Mouse (Mus musculus): Measurements from ENCODE around the gene Copz1. TPM values are rescaled to one million over a fixed set of nuclear protein-coding genes. Genes with fewer than 3 reads are reported as not detected.

The Copz1 gene
- polyA plus RNA-seq, 1 experiment from 2014 or later: 322 TPM

DNA sequence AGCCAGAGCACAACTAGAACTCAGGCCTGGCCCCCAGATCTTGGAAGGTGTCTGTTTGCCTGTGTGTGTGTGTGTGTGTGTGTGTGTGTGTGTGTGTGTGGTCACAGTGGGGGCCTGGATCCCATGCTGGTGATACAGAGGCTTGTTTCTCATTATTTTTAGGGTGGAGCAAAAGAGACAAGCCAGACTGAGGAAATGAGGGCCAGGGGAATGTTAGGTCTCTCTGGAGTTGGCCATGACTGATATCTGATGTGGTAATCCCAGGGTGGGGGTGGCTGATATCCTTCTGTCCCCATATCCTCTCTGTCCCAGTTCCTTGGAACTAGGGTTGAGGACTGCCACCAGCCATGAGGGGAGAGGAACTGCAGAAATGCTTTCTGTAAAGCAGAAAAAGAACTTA is 44.6 kb downstream of the Copz1 start:
- Histone ChIP-seq H3K9ac (ENCODE audit: low read depth, low read length) (no peak overlapping the region), H3K9me3 (ENCODE audit: control insufficient read depth, low read length) (no peaks in the 10 kb centered on the region), H3K4me2 (replicated peaks; ENCODE audit: low read depth, low read length) (no peak overlapping the region), H3K4me1 (ENCODE audit: control insufficient read depth, insufficient read depth, low read length) (peaks cover 41% of the 10 kb centered on the region), H3K27ac (ENCODE audit: low read depth, low read length) (no peak overlapping the region), H3K36me3 (ENCODE audit: control insufficient read depth, insufficient read depth, low read length) (peaks cover 31% of the 10 kb centered on the region), H3K27me3 (ENCODE audit: control insufficient read depth, insufficient read depth, low read length) (no peaks in the 10 kb centered on the region), H3K4me3 (ENCODE audit: low read length) (no peak overlapping the region)
- no peak for ATAC-seq (ENCODE audit: low FRiP score, low TSS enrichment)

GRCm38 (mm10) chr15:103317731-103318130 is 45.2 kb downstream of the Copz1 start:
- 83% methylated on average over 8 of the region's 8 CpGs for WGBS
- Histone ChIP-seq H3K27ac (ENCODE audit: low read depth, low read length) (no peak overlapping the region; the same call in 1 of the 2 replicates), H3K27me3 (ENCODE audit: control insufficient read depth, insufficient read depth, low read length) (no peaks in the 10 kb centered on the region), H3K9me3 (ENCODE audit: control insufficient read depth, low read length) (no peaks in the 10 kb centered on the region), H3K9ac (ENCODE audit: low read depth, low read length) (no peak overlapping the region), H3K36me3 (ENCODE audit: control insufficient read depth, insufficient read depth, low read length) (peaks cover 31% of the 10 kb centered on the region), H3K4me3 (ENCODE audit: low read length) (no peak overlapping the region), H3K4me2 (replicated peaks; ENCODE audit: low read depth, low read length) (no peak overlapping the region), H3K4me1 (ENCODE audit: control insufficient read depth, insufficient read depth, low read length) (peaks cover 47% of the 10 kb centered on the region)
- ATAC-seq (ENCODE audit: low FRiP score, low TSS enrichment): no peak

GRCm38 (mm10) chr15:103318201-103318816 is 45.8 kb downstream of the Copz1 start:
- no peaks in the 10 kb centered on the region for H3K27me3 ChIP-seq (ENCODE audit: control insufficient read depth, insufficient read depth, low read length)
- H3K36me3 ChIP-seq (ENCODE audit: control insufficient read depth, insufficient read depth, low read length): peaks cover 31% of the 10 kb centered on the region
- H3K4me1 ChIP-seq (ENCODE audit: control insufficient read depth, insufficient read depth, low read length): peaks cover 50% of the 10 kb centered on the region
- H3K9me3 ChIP-seq (ENCODE audit: control insufficient read depth, low read length): no peaks in the 10 kb centered on the region
- no peak for ATAC-seq (ENCODE audit: low FRiP score, low TSS enrichment)
- peak overlapping the region; percentile 20; the same call in 1 of the 2 replicates for H3K27ac ChIP-seq (ENCODE audit: low read depth, low read length)
- H3K9ac ChIP-seq (ENCODE audit: low read depth, low read length): no peak overlapping the region
- WGBS: 52% methylated on average over 3 of the region's 3 CpGs
- no peak overlapping the region for H3K4me3 ChIP-seq (ENCODE audit: low read length)
- no peak overlapping the region for H3K4me2 ChIP-seq (replicated peaks; ENCODE audit: low read depth, low read length)

GRCm38 (mm10) chr15:103321076-103321475 is 48.6 kb downstream of the Copz1 start:
- ATAC-seq (ENCODE audit: low FRiP score, low TSS enrichment): no peak
- WGBS: 59% methylated on average over 1 of the region's 1 CpGs
- Histone ChIP-seq H3K4me2 (replicated peaks; ENCODE audit: low read depth, low read length) (no peak overlapping the region), H3K4me1 (ENCODE audit: control insufficient read depth, insufficient read depth, low read length) (peaks cover 29% of the 10 kb centered on the region), H3K9ac (ENCODE audit: low read depth, low read length) (no peak overlapping the region), H3K36me3 (ENCODE audit: control insufficient read depth, insufficient read depth, low read length) (peaks cover 25% of the 10 kb centered on the region), H3K4me3 (ENCODE audit: low read length) (no peak overlapping the region), H3K27ac (ENCODE audit: low read depth, low read length) (no peak overlapping the region), H3K9me3 (ENCODE audit: control insufficient read depth, low read length) (no peaks in the 10 kb centered on the region), H3K27me3 (ENCODE audit: control insufficient read depth, insufficient read depth, low read length) (no peaks in the 10 kb centered on the region)

- peak overlapping the region; percentile 86 for H3K4me2 ChIP-seq (replicated peaks; ENCODE audit: low read depth, low read length)
- peak overlapping the region; percentile 30; the same call in 1 of the 2 replicates for H3K27ac ChIP-seq (ENCODE audit: low read depth, low read length)
- WGBS: 44% methylated on average over 4 of the region's 4 CpGs
Observed at GRCm38 (mm10) chr15:103322396-103322795, 49.9 kb downstream of the Copz1 start.

DNA sequence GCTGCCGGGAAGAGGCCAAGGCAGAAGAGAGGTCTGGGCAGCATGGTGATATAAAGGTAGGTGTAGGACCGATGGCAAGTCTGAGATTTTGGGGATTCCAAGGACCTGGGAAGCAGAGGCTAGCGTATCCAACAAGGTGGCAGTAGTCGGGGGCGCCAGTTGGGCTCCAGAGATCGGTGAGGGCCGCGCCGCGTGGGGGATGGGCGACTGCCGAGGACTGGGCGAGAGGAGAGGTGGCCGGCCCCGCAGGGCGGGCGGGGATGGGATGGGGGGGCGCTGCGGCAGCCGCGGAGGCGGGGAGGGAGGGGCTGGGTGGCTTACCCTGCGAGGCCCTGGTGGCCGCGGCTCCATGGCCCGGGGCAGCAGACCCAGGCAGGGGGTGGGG is 50.5 kb downstream of the Copz1 start:
- Histone ChIP-seq H3K4me1 (ENCODE audit: control insufficient read depth, insufficient read depth, low read length) (peaks cover 24% of the 10 kb centered on the region; the same call in 1 of the 2 replicates), H3K27me3 (ENCODE audit: control insufficient read depth, insufficient read depth, low read length) (no peaks in the 10 kb centered on the region), H3K4me3 (ENCODE audit: low read length) (peak overlapping the region; percentile 71), H3K4me2 (replicated peaks; ENCODE audit: low read depth, low read length) (peak overlapping the region; percentile 86), H3K9ac (ENCODE audit: low read depth, low read length) (peak overlapping the region; percentile 81), H3K27ac (ENCODE audit: low read depth, low read length) (peak overlapping the region; percentile 83; the same call in 1 of the 2 replicates), H3K36me3 (ENCODE audit: control insufficient read depth, insufficient read depth, low read length) (peaks cover 6% of the 10 kb centered on the region; the same call in 1 of the 2 replicates), H3K9me3 (ENCODE audit: control insufficient read depth, low read length) (no peaks in the 10 kb centered on the region)
- ATAC-seq (ENCODE audit: low FRiP score, low TSS enrichment): no peak; the same call in 1 of the 2 replicates
- under 1% methylated on average over 26 of the region's 26 CpGs for WGBS

More at GRCm38 (mm10) chr15:103322396-103322795, 49.9 kb downstream of the Copz1 start:
- no peak for ATAC-seq (ENCODE audit: low FRiP score, low TSS enrichment)
- Histone ChIP-seq H3K36me3 (ENCODE audit: control insufficient read depth, insufficient read depth, low read length) (peaks cover 12% of the 10 kb centered on the region; the same call in 1 of the 2 replicates), H3K9ac (ENCODE audit: low read depth, low read length) (peak overlapping the region; percentile 81), H3K4me1 (ENCODE audit: control insufficient read depth, insufficient read depth, low read length) (peaks cover 24% of the 10 kb centered on the region; the same call in 1 of the 2 replicates), H3K27me3 (ENCODE audit: control insufficient read depth, insufficient read depth, low read length) (no peaks in the 10 kb centered on the region), H3K4me3 (ENCODE audit: low read length) (peak overlapping the region; percentile 71), H3K9me3 (ENCODE audit: control insufficient read depth, low read length) (no peaks in the 10 kb centered on the region)

DNA sequence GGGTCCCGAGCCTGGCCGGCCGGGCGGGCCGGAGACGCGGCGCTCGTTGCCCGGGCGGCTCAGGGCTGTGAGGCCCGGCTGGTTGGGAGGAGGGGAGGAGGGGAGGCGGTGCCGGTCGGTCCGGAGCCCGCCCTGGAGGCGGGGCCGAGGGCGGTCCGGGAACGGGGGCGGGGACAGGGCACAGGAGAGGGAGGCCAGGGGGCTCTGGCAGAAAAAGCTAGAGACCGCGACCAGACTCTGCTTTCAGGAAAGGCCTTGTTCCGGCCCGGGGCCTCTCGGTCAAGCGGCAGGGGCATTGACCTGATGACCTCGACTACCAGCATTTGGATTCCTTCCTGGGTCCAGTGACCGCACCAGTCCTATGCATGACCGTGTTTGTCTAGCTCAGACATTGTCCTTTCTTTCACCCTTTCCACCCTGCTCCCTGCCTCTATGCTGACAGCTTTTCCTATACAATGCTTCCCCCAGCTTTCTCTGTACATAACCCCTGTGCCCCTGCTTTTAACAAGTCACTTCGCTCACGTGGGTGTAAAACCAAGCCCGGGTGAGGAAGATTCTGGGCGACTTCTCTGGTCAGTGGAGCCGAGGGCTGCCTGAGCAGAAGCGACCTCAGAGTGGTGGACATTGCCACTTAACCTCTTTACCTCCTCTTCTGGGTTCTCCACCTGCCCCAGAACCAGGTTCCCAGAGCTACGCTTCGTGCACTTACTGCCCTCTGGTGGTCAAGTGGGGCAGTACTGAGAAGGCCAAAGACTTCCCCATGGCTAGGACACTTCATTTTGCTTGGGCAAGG is 51.1 kb downstream of the Copz1 start:
- Histone ChIP-seq H3K27ac (ENCODE audit: low read depth, low read length) (peak overlapping the region; percentile 83), H3K4me3 (ENCODE audit: low read length) (peak overlapping the region; percentile 71), H3K36me3 (ENCODE audit: control insufficient read depth, insufficient read depth, low read length) (peaks cover 5% of the 10 kb centered on the region; the same call in 1 of the 2 replicates), H3K4me2 (replicated peaks; ENCODE audit: low read depth, low read length) (peak overlapping the region; percentile 86), H3K27me3 (ENCODE audit: control insufficient read depth, insufficient read depth, low read length) (no peaks in the 10 kb centered on the region), H3K9ac (ENCODE audit: low read depth, low read length) (peak overlapping the region; percentile 81), H3K9me3 (ENCODE audit: control insufficient read depth, low read length) (no peaks in the 10 kb centered on the region), H3K4me1 (ENCODE audit: control insufficient read depth, insufficient read depth, low read length) (peaks cover 23% of the 10 kb centered on the region; the same call in 1 of the 2 replicates)
- WGBS: under 1% methylated on average over 37 of the region's 40 CpGs
- ATAC-seq (ENCODE audit: low FRiP score, low TSS enrichment): peak; percentile 96

GRCm38 (mm10) chr15:103333081-103333615 is 60.6 kb downstream of the Copz1 start:
- Histone ChIP-seq H3K9me3 (ENCODE audit: control insufficient read depth, low read length) (no peaks in the 10 kb centered on the region), H3K4me3 (ENCODE audit: low read length) (no peak overlapping the region), H3K4me2 (replicated peaks; ENCODE audit: low read depth, low read length) (no peak overlapping the region), H3K27ac (ENCODE audit: low read depth, low read length) (no peak overlapping the region), H3K4me1 (ENCODE audit: control insufficient read depth, insufficient read depth, low read length) (peaks cover 15% of the 10 kb centered on the region; the same call in 1 of the 2 replicates), H3K27me3 (ENCODE audit: control insufficient read depth, insufficient read depth, low read length) (no peaks in the 10 kb centered on the region), H3K9ac (ENCODE audit: low read depth, low read length) (peak overlapping the region; percentile 18; the same call in 1 of the 2 replicates), H3K36me3 (ENCODE audit: control insufficient read depth, insufficient read depth, low read length) (no peaks in the 10 kb centered on the region)
- WGBS: 62% methylated on average over 5 of the region's 5 CpGs
- no peak for ATAC-seq (ENCODE audit: low FRiP score, low TSS enrichment)

Measured in kidney, embryonic 14.5 days (tissue).